Mouse (Mus musculus) intestine, embryonic 14.5 days (tissue): ENCODE measurements around the gene Tnni1. TPM values are rescaled to one million over a fixed set of nuclear protein-coding genes. Genes with fewer than 3 reads are reported as not detected.

Experiments
- ATAC-seq: fragments of 200-750 bp; cut with Nextera tagmentation; replicated peaks from 2 replicates; pipeline ENCODE4 v1.8.0; 2017; ENCODE audit warnings: low read depth, moderate number of reproducible peaks, moderate TSS enrichment, moderate library complexity; ENCODE audit not compliant: low FRiP score, low TSS enrichment
- DNase-seq: peaks from one replicate; pipeline ENCODE4 v3.0.0-alpha.2; 2018; ENCODE audit warnings: low spot score
- H3K27ac ChIP-seq: fragments of 300-500 bp; sonication (generic); 2 replicates; pipeline ENCODE4 v1.5.1; 2014; ENCODE audit warnings: low read depth, mild to moderate bottlenecking, control low read depth
- H3K27me3 ChIP-seq: fragments of 300-500 bp; sonication (generic); replicated peaks from 2 replicates; pipeline ENCODE4 v1.6.1; 2014; ENCODE audit warnings: low read length, control low read depth; ENCODE audit not compliant: control insufficient read depth, insufficient read depth
- H3K36me3 ChIP-seq: fragments of 300-500 bp; sonication (generic); 2 replicates; pipeline ENCODE4 v1.6.1; 2014; ENCODE audit warnings: low read length, control low read depth; ENCODE audit not compliant: control insufficient read depth, insufficient read depth
- H3K4me1 ChIP-seq: fragments of 300-500 bp; sonication (generic); replicated peaks from 2 replicates; pipeline ENCODE4 v1.6.1; 2014; ENCODE audit warnings: low read length, control low read depth, mixed read lengths; ENCODE audit not compliant: control insufficient read depth, insufficient read depth
- H3K4me2 ChIP-seq: fragments of 300-500 bp; sonication (generic); 2 replicates; pipeline ENCODE4 v1.6.1; 2014; ENCODE audit warnings: low read length
- H3K4me3 ChIP-seq: fragments of 300-500 bp; sonication (generic); 2 replicates; pipeline ENCODE4 v1.5.1; 2014; ENCODE audit warnings: low read depth, low read length, control low read depth, mixed read lengths
- H3K9ac ChIP-seq: fragments of 300-500 bp; sonication (generic); 2 replicates; pipeline ENCODE4 v1.6.1; 2014; ENCODE audit warnings: mild to moderate bottlenecking, low read length
- H3K9me3 ChIP-seq: fragments of 300-500 bp; sonication (generic); 2 replicates; pipeline ENCODE4 v1.6.1; 2016; ENCODE audit warnings: low read length, control low read depth; ENCODE audit not compliant: control insufficient read depth
- WGBS: fragments of 180-500 bp; shearing (Covaris S2); extraction: QIAGEN DNeasy Blood & Tissue Kit; methylation state at CpG from one replicate; pipeline ENCODE4 v1.1.7; 2014; 5-methylcytosine and 5-hydroxymethylcytosine counted together
- polyA plus RNA-seq: library from polyadenylated mRNA; unstranded; fragments of >200 nt; fragmentation: Nextera tagmentation; extraction: Ambion mirVana; gene quantifications from 2 replicates; pipeline ENCODE4 v1.2.1, GENCODE M21; 2014

Tnni1 gene
- polyA plus RNA-seq, 1 experiment from 2014 or later, result 6.4 TPM

DNA sequence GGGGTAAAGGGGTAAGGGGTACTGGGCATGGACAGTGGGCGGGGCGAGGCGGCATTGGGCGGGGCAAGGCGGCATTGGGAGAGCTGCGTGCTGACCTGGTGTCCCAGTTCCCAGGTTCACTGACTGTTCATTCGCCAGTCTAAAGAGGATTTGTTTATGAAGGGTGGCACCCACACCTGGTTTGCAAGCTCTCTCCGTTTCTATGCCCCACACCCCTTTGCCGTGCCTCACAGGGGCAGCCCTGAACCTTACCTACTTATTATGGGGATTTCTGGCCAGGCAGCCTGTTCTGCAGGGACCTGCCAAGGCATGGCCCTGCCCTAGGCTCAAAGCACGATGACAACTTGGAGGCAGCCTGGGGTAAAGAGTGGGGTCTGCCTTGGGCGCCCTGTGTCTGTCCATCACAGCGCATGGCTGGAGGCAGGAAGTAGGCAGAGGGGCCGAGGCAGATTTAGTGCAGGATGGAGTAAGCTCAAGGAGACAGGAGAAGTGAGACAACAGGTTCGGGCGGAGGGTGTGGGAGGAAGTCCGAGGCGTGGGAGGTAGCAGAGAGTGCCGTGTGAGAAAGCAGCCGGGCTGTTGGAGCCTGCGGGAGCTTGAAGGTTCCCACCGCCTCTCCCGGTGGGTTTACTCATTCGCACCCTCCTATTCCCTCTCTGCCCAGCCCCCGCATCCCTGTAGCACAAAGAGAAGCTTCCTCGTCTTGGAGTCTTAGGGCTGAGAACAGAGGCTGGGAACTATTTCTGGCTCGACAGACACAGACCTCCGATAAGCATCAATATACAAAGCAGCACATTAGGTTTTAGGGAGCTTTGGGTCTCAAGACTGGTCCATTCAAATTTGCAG, 14.4 kb downstream of the Tnni1 start:
- peaks cover 17% of the 10 kb centered on the region for H3K4me1 ChIP-seq
- H3K27ac ChIP-seq, result peak overlapping the region; percentile 85
- no peaks in the 10 kb centered on the region for H3K36me3 ChIP-seq
- peak; percentile 77 for DNase-seq
- WGBS, result 10% methylated on average over 27 of the region's 27 CpGs
- peak overlapping the region; percentile 53 for H3K4me2 ChIP-seq
- no peaks in the 10 kb centered on the region for H3K9me3 ChIP-seq
- H3K9ac ChIP-seq, result peak overlapping the region; percentile 46
- no peaks in the 10 kb centered on the region for H3K27me3 ChIP-seq
- H3K4me3 ChIP-seq, result peak overlapping the region; percentile 9
- ATAC-seq, result peak; percentile 42

DNA sequence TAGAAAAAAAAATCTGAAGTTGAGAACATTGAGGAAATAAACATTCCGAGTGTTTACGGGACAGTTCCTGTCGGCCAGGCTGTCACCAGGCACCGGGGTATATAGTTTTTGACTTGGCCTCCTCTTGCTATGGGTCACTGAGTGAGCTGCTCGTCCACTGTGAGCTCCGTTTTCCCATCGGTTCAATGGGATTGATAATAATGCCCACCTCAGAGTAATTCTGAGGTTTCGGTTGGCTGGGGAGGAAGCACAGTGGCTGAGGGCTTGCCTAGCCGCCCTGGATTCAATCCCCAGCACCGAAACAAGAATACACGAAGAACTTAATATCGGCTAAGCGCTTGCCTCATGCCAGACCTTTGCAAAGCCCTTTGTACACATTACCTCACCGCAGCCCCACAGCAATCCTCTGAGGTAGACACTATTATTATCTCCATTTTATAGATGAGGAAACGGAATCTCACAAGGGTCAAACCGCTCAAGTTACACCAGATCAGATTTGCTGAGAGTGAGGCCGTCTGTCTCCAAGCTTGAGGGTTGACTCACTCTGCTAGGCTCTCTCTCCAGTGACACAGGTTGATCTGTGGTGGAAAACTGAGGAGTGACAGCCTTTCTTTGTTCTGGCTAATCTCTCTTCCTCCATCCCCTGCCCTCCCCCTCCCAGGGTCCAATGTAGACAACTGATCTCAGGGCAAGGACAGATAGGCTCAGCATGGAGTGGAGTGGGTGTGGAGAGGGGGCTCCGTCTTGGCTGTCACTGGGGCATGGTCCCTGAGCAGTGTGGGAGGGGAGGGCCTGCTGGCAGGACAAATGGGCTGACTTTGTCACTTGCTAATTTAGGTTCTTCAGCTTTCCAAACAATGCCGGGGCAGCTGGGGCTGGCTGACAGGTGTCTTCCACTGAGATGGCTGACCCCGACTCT, 15.2 kb downstream of the Tnni1 start:
- 26% methylated on average over 20 of the region's 20 CpGs for WGBS
- peak; percentile 71 for ATAC-seq
- H3K4me3 ChIP-seq, result peak overlapping the region; percentile 9
- H3K36me3 ChIP-seq, result no peaks in the 10 kb centered on the region
- peak; percentile 69 for DNase-seq
- peaks cover 22% of the 10 kb centered on the region for H3K4me1 ChIP-seq
- H3K4me2 ChIP-seq, result peak overlapping the region; percentile 53
- H3K27ac ChIP-seq, result peak overlapping the region; percentile 85
- peak overlapping the region; percentile 46 for H3K9ac ChIP-seq
- H3K27me3 ChIP-seq, result no peaks in the 10 kb centered on the region
- H3K9me3 ChIP-seq, result no peaks in the 10 kb centered on the region

DNA sequence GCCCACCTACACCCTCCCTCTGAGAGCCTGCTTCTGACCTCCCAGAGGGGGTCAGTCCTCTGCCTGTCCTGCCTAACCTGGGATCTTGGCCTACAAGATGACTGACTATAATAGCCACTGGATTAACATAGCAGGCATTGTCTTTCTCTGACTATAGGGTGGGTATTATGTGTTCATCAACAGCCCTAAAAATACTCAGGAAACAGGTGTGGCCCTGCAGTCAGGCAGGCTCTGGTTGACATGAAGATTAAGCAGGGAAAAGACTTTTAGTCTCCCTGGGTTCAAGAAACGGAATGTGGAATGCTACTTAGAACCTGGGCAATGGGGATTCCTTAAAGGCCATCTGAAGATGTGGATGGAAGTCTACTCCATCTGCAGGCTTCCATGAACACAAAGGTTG, 19.3 kb downstream of the Tnni1 start:
- Histone ChIP-seq H3K27me3 (no peaks in the 10 kb centered on the region), H3K4me3 (no peak overlapping the region), H3K4me1 (peaks cover 40% of the 10 kb centered on the region), H3K9me3 (no peaks in the 10 kb centered on the region), H3K4me2 (no peak overlapping the region), H3K9ac (no peak overlapping the region), H3K36me3 (no peaks in the 10 kb centered on the region), H3K27ac (no peak overlapping the region)
- ATAC-seq (no peak), DNase-seq (no peak)
- WGBS, result 74% methylated on average over 1 of the region's 1 CpGs

DNA sequence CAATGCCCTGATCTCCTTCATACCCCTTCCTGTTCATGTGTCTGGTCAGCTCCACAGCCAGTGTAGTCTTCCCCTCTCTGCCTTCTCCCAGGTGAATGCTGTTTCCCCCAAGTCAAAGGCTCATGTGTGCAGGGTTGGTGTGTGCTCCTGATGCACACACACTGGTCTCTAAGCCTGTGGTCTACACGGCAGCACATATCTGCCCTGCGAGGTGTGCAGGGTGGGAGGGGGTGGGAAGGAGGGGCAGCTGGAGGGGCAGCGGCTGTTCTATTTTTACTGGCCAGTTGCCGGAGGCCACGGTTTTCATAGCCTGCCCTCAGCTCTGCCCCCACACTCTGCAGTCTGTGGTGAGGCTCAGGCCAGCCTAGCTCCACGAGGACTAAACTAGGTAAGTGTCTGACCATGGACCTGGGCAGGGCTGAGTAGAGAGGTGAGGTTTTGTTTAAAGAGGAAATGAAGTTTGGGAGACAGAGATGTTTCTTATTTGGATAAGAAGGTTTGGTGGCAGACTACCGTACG, 19.9 kb downstream of the Tnni1 start:
- Histone ChIP-seq H3K36me3 (no peaks in the 10 kb centered on the region), H3K9ac (no peak overlapping the region), H3K4me3 (no peak overlapping the region), H3K27ac (no peak overlapping the region), H3K27me3 (no peaks in the 10 kb centered on the region), H3K4me1 (peaks cover 33% of the 10 kb centered on the region), H3K4me2 (no peak overlapping the region), H3K9me3 (no peaks in the 10 kb centered on the region)
- DNase-seq (no peak), ATAC-seq (no peak)
- 40% methylated on average over 8 of the region's 8 CpGs for WGBS

DNA sequence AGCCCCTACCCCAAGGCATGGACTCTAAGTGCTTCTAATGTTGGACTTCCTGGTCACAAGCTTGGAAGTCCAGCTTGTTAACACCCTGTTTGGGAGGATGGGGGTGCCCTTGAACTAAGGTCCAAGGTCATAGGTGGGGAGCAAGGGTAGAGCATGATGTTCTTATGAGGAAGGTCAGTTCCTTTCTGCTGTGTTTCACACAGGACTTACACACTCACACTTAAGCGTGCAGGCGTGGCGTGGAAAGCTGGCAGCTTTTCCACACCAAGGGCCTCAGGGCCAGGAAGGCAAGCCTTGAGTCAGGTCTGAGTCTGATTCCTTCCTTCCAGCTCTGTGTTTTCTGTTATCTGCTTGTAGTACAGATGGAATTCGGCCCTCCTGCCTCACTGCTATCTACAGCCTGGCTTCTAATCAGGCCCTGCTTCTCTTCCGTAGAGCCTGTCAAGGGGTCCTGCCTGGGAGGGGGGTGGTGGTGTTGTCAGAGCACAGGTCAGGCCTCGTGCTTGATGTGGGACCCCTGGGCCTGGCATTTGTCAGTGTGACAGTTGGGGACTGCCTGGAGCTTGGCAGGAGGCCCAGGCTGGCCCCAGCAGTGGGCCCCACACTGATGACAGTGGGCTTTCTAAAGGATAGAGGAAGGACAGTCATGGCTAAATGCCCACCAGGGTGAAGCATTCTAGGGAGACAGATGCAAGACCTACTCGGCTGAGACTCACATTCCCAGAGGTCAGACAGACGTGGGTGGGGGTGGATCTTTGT, 21.1 kb downstream of the Tnni1 start:
- Histone ChIP-seq H3K27me3 (no peaks in the 10 kb centered on the region), H3K9ac (no peak overlapping the region), H3K36me3 (no peaks in the 10 kb centered on the region), H3K4me3 (no peak overlapping the region), H3K4me2 (no peak overlapping the region; the same call in 1 of the 2 replicates), H3K27ac (peak overlapping the region; percentile 69), H3K4me1 (peaks cover 26% of the 10 kb centered on the region), H3K9me3 (no peaks in the 10 kb centered on the region)
- DNase-seq, result peak; percentile 68
- 26% methylated on average over 8 of the region's 8 CpGs for WGBS
- peak; percentile 71 for ATAC-seq

DNA sequence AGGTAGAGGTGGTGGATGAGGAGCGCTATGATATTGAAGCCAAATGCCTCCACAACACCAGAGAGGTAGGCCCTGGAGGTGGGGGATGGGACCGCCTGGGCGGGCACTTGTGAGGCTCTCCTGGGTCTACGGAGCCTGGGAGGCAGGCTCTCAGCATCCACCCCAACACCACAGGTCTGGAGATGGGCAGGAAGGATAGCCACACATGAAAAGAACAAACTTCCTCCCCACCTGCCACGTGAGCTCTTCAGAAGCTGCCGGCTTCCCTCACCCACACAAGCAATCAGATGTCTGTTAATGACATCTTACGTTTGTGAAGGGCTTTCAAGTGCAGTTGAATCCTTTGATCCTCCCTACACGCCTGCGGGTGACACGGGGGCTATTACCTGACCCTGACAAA, 28.3 kb downstream of the Tnni1 start:
- no peaks in the 10 kb centered on the region for H3K9me3 ChIP-seq
- H3K4me3 ChIP-seq, result no peak overlapping the region
- no peak overlapping the region for H3K9ac ChIP-seq
- no peaks in the 10 kb centered on the region for H3K36me3 ChIP-seq
- 27% methylated on average over 10 of the region's 10 CpGs for WGBS
- no peak for ATAC-seq
- no peak overlapping the region for H3K27ac ChIP-seq
- no peak overlapping the region for H3K4me2 ChIP-seq
- no peak for DNase-seq
- no peaks in the 10 kb centered on the region for H3K27me3 ChIP-seq
- H3K4me1 ChIP-seq, result 0 out of 2 replicates have a peak, but pooled peaks cover 6% of the 10 kb centered on the region

DNA sequence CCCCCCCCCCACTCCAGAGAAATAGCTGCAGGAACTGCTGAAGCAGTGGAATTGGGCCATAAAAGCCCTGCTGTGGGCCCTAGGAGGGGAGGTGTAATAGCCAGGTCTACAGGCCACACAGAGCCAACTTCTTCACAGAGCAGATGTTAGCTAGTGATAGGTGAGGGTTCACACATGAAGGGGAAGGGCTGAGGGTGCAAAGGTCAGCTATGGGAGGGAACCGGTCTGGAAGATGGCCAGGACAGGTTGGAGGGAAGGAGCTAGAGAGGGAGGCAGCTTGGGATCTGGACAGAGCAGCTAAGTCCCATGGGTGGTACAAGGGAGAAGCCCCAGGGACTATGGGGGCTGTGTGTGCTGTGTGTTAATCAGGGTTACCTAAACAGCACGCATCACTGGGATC, 30.9 kb downstream of the Tnni1 start:
- 48% methylated on average over 2 of the region's 2 CpGs for WGBS
- ATAC-seq (peak; percentile 28; the same call in 1 of the 2 replicates), DNase-seq (no peak)
- Histone ChIP-seq H3K4me2 (no peak overlapping the region), H3K4me3 (no peak overlapping the region), H3K9ac (no peak overlapping the region), H3K4me1 (peaks cover 10% of the 10 kb centered on the region; the same call in 1 of the 2 replicates), H3K36me3 (no peaks in the 10 kb centered on the region), H3K27ac (no peak overlapping the region), H3K9me3 (no peaks in the 10 kb centered on the region), H3K27me3 (no peaks in the 10 kb centered on the region)
